Mouse (Mus musculus) stomach, embryonic 15.5 days (tissue): ENCODE measurements around the gene Dysf. TPM values are rescaled to one million over a fixed set of nuclear protein-coding genes. Genes with fewer than 3 reads are reported as not detected.
"Not testable (repeated sequence)": the region's sequence is repeated elsewhere in the genome, so short reads cannot be mapped to it uniquely, and the experiment has no call there.

Experiments used
- ATAC-seq: fragments of 200-750 bp; cut with Nextera tagmentation; 2 replicates; pipeline ENCODE4 v1.8.0; 2017; ENCODE audit warnings: low read depth, moderate number of reproducible peaks, moderate TSS enrichment; ENCODE audit not compliant: insufficient read depth, low FRiP score
- H3K27ac ChIP-seq: fragments of 300-500 bp; sonication (generic); 2 replicates; pipeline ENCODE4 v1.5.1; 2015; ENCODE audit warnings: mild to moderate bottlenecking, inconsistent platforms
- H3K27me3 ChIP-seq: fragments of 300-500 bp; sonication (generic); replicated peaks from 2 replicates; pipeline ENCODE4 v1.6.1; 2015; ENCODE audit warnings: inconsistent platforms
- H3K36me3 ChIP-seq: fragments of 300-500 bp; sonication (generic); 2 replicates; pipeline ENCODE4 v1.6.1; 2015; ENCODE audit warnings: inconsistent platforms
- H3K4me1 ChIP-seq: fragments of 300-500 bp; sonication (generic); 2 replicates; pipeline ENCODE4 v1.6.1; 2015; ENCODE audit warnings: inconsistent platforms
- H3K4me2 ChIP-seq: fragments of 300-500 bp; sonication (generic); 2 replicates; pipeline ENCODE4 v1.6.1; 2015; ENCODE audit warnings: mild to moderate bottlenecking, inconsistent platforms
- H3K4me3 ChIP-seq: fragments of 300-500 bp; sonication (generic); replicated peaks from 2 replicates; pipeline ENCODE4 v1.5.1; 2015; ENCODE audit warnings: inconsistent platforms
- H3K9ac ChIP-seq: fragments of 300-500 bp; sonication (generic); 2 replicates; pipeline ENCODE4 v1.6.1; 2015; ENCODE audit warnings: inconsistent platforms
- H3K9me3 ChIP-seq: fragments of 300-500 bp; sonication (generic); 2 replicates; pipeline ENCODE4 v1.6.1; 2016; ENCODE audit warnings: inconsistent platforms
- WGBS: fragments of 180-500 bp; shearing (Covaris S2); methylation state at CpG from one replicate; pipeline ENCODE4 v1.1.7; 2015; 5-methylcytosine and 5-hydroxymethylcytosine counted together
- polyA plus RNA-seq: library from polyadenylated mRNA; unstranded; fragments of >200 nt; fragmentation: Nextera tagmentation; extraction: Ambion mirVana; gene quantifications from 2 replicates; pipeline ENCODE4 v1.2.1, GENCODE M21; 2015

Dysf gene
- polyA plus RNA-seq, result 8.2 and 8.8 TPM in 2 replicates

GRCm38 (mm10) chr6:84008363-84009171 is at the start of gene Dysf:
Gene Dysf, plus strand, starts transcription at chr6:84008590.
- Histone ChIP-seq H3K27ac (peak within 1 kb of the TSS; percentile 78), H3K27me3 (0 out of 2 replicates have a peak, but pooled peaks cover 2% of the 10 kb centered on the region), H3K9ac (0 out of 2 replicates have a peak within 1 kb of the TSS, but pooled peaks have one; percentile 4), H3K4me1 (peaks cover 22% of the 10 kb centered on the region), H3K4me2 (peak within 1 kb of the TSS; percentile 85), H3K9me3 (no peaks in the 10 kb centered on the region), H3K36me3 (no peaks in the 10 kb centered on the region), H3K4me3 (peak within 1 kb of the TSS; percentile 41)
- peak; percentile 61; the same call in 1 of the 2 replicates for ATAC-seq
- under 1% methylated on average over 41 of the region's 41 CpGs for WGBS

GRCm38 (mm10) chr6:83987642-83988041 is 20.7 kb upstream of the Dysf start:
- Histone ChIP-seq H3K36me3 (peaks cover 4% of the 10 kb centered on the region; the same call in 1 of the 2 replicates), H3K9ac (no peak overlapping the region), H3K9me3 (no peaks in the 10 kb centered on the region), H3K4me1 (no peaks in the 10 kb centered on the region), H3K4me2 (no peak overlapping the region), H3K4me3 (no peak overlapping the region), H3K27me3 (no peaks in the 10 kb centered on the region), H3K27ac (no peak overlapping the region)
- no peak for ATAC-seq
- WGBS, result 91% methylated on average over 5 of the region's 5 CpGs

DNA sequence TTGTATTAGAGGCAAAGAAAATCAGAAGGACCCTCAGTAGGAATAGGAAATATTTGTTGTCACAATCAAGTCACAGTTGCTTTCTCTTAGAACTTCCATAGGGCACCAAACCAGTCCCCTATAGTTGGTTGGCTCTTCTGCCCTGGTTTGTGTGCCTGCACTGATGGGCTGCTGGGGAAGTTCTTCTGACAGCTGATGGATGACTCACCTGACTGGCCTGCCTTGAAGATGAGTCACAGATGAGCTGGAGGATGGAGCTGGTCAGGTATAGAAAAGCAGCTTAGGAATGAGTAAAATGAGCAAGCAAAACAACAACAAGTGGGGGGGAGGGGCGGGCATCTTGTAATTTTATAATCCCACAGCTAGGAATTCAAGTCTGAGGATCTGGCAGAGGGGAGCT is 5.7 kb upstream of the Dysf start:
- no peak overlapping the region for H3K27ac ChIP-seq
- H3K9ac ChIP-seq, result no peak overlapping the region
- no peaks in the 10 kb centered on the region for H3K4me1 ChIP-seq
- no peaks in the 10 kb centered on the region for H3K9me3 ChIP-seq
- no peaks in the 10 kb centered on the region for H3K36me3 ChIP-seq
- 83% methylated on average over 1 of the region's 1 CpGs for WGBS
- no peaks in the 10 kb centered on the region for H3K27me3 ChIP-seq
- no peak overlapping the region for H3K4me3 ChIP-seq
- ATAC-seq, result no peak
- no peak overlapping the region for H3K4me2 ChIP-seq

- 80% methylated on average over 4 of the region's 4 CpGs for WGBS
Observed at GRCm38 (mm10) chr6:84004295-84004694, 4.1 kb upstream of the Dysf start.

GRCm38 (mm10) chr6:84009172-84009872 is 932 bp downstream of the Dysf start:
- Histone ChIP-seq H3K27me3 (0 out of 2 replicates have a peak, but pooled peaks cover 2% of the 10 kb centered on the region), H3K27ac (peak overlapping the region; percentile 78), H3K9ac (no peak overlapping the region), H3K4me2 (peak overlapping the region; percentile 85), H3K36me3 (no peaks in the 10 kb centered on the region), H3K9me3 (no peaks in the 10 kb centered on the region), H3K4me1 (peaks cover 22% of the 10 kb centered on the region), H3K4me3 (peak overlapping the region; percentile 41)
- ATAC-seq, result no peak
- WGBS, result 21% methylated on average over 8 of the region's 8 CpGs

More at GRCm38 (mm10) chr6:84004295-84004694, 4.1 kb upstream of the Dysf start:
- Histone ChIP-seq H3K9ac (no peak overlapping the region), H3K4me3 (no peak overlapping the region), H3K9me3 (no peaks in the 10 kb centered on the region), H3K27ac (no peak overlapping the region), H3K4me1 (peaks cover 11% of the 10 kb centered on the region; the same call in 1 of the 2 replicates), H3K27me3 (0 out of 2 replicates have a peak, but pooled peaks cover 2% of the 10 kb centered on the region), H3K4me2 (no peak overlapping the region), H3K36me3 (no peaks in the 10 kb centered on the region)
- no peak for ATAC-seq

- Histone ChIP-seq H3K27me3 (0 out of 2 replicates have a peak, but pooled peaks cover 2% of the 10 kb centered on the region), H3K9me3 (no peaks in the 10 kb centered on the region), H3K9ac (no peak overlapping the region), H3K27ac (peak overlapping the region; percentile 78), H3K4me1 (peaks cover 22% of the 10 kb centered on the region), H3K4me3 (0 out of 2 replicates have a peak overlapping the region, but pooled peaks have one; percentile 41), H3K4me2 (peak overlapping the region; percentile 85), H3K36me3 (no peaks in the 10 kb centered on the region)
- ATAC-seq, result no peak
- WGBS, result 37% methylated on average over 4 of the region's 4 CpGs
Observed at GRCm38 (mm10) chr6:84009915-84010302, 1.5 kb downstream of the Dysf start.

DNA sequence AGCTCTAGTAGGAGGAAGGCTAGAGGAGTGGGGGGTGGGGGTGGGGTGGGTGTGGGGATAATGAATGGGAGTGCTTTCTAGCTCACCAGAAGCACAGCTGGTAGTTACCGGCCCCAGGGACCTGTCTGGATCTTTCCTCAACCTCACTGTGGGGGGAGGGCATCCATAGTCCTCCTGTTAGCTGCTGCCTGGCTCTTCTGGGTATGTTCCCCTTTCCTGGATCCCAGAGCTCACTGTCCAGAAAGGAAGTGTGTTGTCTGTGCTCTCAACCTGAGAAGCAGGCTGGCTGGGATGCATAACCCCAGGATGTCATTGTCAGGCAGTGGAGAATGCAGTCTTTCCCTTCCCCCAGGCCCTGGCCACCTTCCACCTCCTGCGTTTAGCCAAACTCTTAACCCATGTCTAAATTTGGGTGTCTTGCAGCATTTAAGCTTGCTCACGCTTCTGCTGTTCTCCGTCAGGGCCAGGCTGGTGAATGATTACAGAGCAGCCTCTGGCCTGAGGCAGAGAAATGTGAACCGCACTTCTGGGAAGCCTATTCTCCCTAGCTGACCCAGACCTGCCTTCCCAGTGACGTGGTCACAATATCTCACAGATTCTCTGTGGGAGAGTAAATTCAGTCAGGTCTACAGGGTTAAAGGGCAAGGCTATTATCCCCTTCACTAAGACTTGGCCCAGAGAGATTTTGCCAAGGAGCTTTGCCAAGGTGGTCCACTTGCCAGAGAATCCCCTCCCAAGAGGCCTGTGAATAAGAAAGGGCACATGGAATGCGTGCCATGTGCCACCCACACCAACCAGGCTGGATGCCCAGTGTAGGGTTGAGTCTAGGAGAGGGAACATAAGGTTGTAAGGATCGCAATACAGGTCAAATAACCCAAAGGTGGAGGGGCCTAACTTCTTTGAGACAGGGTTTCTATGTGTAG is 2.2 kb downstream of the Dysf start:
- peak overlapping the region; percentile 78 for H3K27ac ChIP-seq
- H3K36me3 ChIP-seq, result no peaks in the 10 kb centered on the region
- peaks cover 24% of the 10 kb centered on the region for H3K4me1 ChIP-seq
- peak overlapping the region; percentile 85 for H3K4me2 ChIP-seq
- peak; percentile 40; the same call in 1 of the 2 replicates for ATAC-seq
- H3K9me3 ChIP-seq, result no peaks in the 10 kb centered on the region
- 0 out of 2 replicates have a peak, but pooled peaks cover 2% of the 10 kb centered on the region for H3K27me3 ChIP-seq
- 33% methylated on average over 8 of the region's 8 CpGs for WGBS
- H3K9ac ChIP-seq, result no peak overlapping the region
- H3K4me3 ChIP-seq, result no peak overlapping the region

- H3K4me2 ChIP-seq, H3K9me3 ChIP-seq, H3K9ac ChIP-seq, H3K36me3 ChIP-seq, H3K4me3 ChIP-seq: not testable (repeated sequence)
- H3K4me1 ChIP-seq, result peaks cover 14% of the 10 kb centered on the region
- H3K27me3 ChIP-seq, result peaks cover 12% of the 10 kb centered on the region; the same call in 1 of the 2 replicates
- H3K27ac ChIP-seq, result peak overlapping the region; percentile 54; the same call in 1 of the 2 replicates
- WGBS, result 47% methylated on average over 4 of the region's 4 CpGs
- ATAC-seq, result peak; percentile 50; the same call in 1 of the 2 replicates
Observed at GRCm38 (mm10) chr6:84014961-84015683, 6.7 kb downstream of the Dysf start.

GRCm38 (mm10) chr6:84016851-84017250 is 8.5 kb downstream of the Dysf start:
- Histone ChIP-seq H3K4me2 (no peak overlapping the region), H3K36me3 (no peaks in the 10 kb centered on the region), H3K27ac (no peak overlapping the region), H3K4me3 (no peak overlapping the region), H3K4me1 (0 out of 2 replicates have a peak, but pooled peaks cover 10% of the 10 kb centered on the region), H3K9me3 (no peaks in the 10 kb centered on the region), H3K9ac (no peak overlapping the region), H3K27me3 (peaks cover 13% of the 10 kb centered on the region; the same call in 1 of the 2 replicates)
- no peak for ATAC-seq
- WGBS, result 90% methylated on average over 7 of the region's 7 CpGs

DNA sequence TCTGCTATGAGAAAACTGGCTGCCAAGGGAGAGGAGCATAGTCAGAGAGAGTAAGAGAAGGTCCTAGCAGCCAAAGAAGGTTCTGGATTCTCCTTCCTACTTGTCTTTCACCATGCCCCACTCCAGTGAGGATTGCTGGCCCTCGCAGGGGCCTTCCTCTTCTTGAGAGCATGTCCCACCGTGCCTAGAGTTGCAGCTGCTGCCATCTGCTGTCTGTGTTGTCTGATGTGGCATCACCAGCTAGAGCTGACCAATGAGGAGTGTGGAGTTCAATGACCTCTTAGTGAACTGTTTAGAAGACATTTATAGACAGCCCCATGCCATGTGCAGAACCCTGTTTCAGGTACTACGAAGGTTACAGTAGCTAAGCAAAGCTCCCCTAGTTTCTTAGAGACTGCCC is 9.0 kb downstream of the Dysf start:
- Histone ChIP-seq H3K9ac (no peak overlapping the region), H3K27ac (no peak overlapping the region), H3K36me3 (no peaks in the 10 kb centered on the region), H3K4me2 (no peak overlapping the region), H3K4me1 (0 out of 2 replicates have a peak, but pooled peaks cover 10% of the 10 kb centered on the region), H3K9me3 (no peaks in the 10 kb centered on the region), H3K27me3 (peaks cover 13% of the 10 kb centered on the region; the same call in 1 of the 2 replicates), H3K4me3 (no peak overlapping the region)
- WGBS, result 59% methylated on average over 3 of the region's 3 CpGs
- ATAC-seq, result no peak
